Mouse (Mus musculus) kidney, embryonic 16.5 days (tissue): ENCODE data around the gene Gls2. TPM values are rescaled to one million over a fixed set of nuclear protein-coding genes. Genes with fewer than 3 reads are reported as not detected.
"Not testable (repeated sequence)": the region's sequence is repeated elsewhere in the genome, so short reads cannot be mapped to it uniquely, and the experiment has no call there.

Experiments
- ATAC-seq: fragments of 200-750 bp; cut with Nextera tagmentation; 2 replicates; pipeline ENCODE4 v1.8.0; 2017; ENCODE audit warnings: moderate TSS enrichment; ENCODE audit not compliant: low FRiP score, low TSS enrichment
- H3K27ac ChIP-seq: fragments of 300-500 bp; sonication (generic); 2 replicates; pipeline ENCODE4 v1.5.1; 2014; ENCODE audit warnings: low read length
- H3K27me3 ChIP-seq: fragments of 300-500 bp; sonication (generic); 2 replicates; pipeline ENCODE4 v1.6.1; 2014; ENCODE audit warnings: low read length, control low read depth, mixed read lengths; ENCODE audit not compliant: insufficient read depth
- H3K36me3 ChIP-seq: fragments of 300-500 bp; sonication (generic); 2 replicates; pipeline ENCODE4 v1.6.1; 2014; ENCODE audit warnings: low read length, control low read depth, mixed read lengths; ENCODE audit not compliant: insufficient read depth
- H3K4me1 ChIP-seq: fragments of 300-500 bp; sonication (generic); 2 replicates; pipeline ENCODE4 v1.6.1; 2014; ENCODE audit warnings: low read length, control low read depth, mixed read lengths; ENCODE audit not compliant: insufficient read depth
- H3K4me2 ChIP-seq: fragments of 300-500 bp; sonication (generic); replicated peaks from 2 replicates; pipeline ENCODE4 v1.6.1; 2014; ENCODE audit warnings: low read depth, low read length
- H3K4me3 ChIP-seq: fragments of 300-500 bp; sonication (generic); 2 replicates; pipeline ENCODE4 v1.5.1; 2014; ENCODE audit warnings: mild to moderate bottlenecking, low read length
- H3K9ac ChIP-seq: fragments of 300-500 bp; sonication (generic); replicated peaks from 2 replicates; pipeline ENCODE4 v1.6.1; 2014; ENCODE audit warnings: low read length
- H3K9me3 ChIP-seq: fragments of 300-500 bp; sonication (generic); 2 replicates; pipeline ENCODE4 v1.6.1; 2016; ENCODE audit warnings: low read length, control low read depth
- WGBS: fragments of 180-500 bp; shearing (Covaris S2); extraction: QIAGEN DNeasy Blood & Tissue Kit; methylation state at CpG from one replicate; pipeline ENCODE4 v1.1.7; 2014; 5-methylcytosine and 5-hydroxymethylcytosine counted together
- polyA plus RNA-seq: library from polyadenylated mRNA; unstranded; fragments of >200 nt; fragmentation: Nextera tagmentation; extraction: Ambion mirVana; gene quantifications from 2 replicates; pipeline ENCODE4 v1.2.1, GENCODE M21; 2015

The Gls2 gene
- polyA plus RNA-seq, 1 experiment from 2014 or later, result 1.1 TPM

GRCm38 (mm10) chr10:128192030-128192766, 2.1 kb upstream of the Gls2 start:
- not testable (repeated sequence) for H3K4me3 ChIP-seq, H3K4me1 ChIP-seq, H3K9me3 ChIP-seq, H3K36me3 ChIP-seq, H3K27ac ChIP-seq, H3K9ac ChIP-seq, ATAC-seq, H3K4me2 ChIP-seq
- peaks cover 17% of the 10 kb centered on the region for H3K27me3 ChIP-seq
- 88% methylated on average over 3 of the region's 3 CpGs for WGBS

GRCm38 (mm10) chr10:128193113-128193512, 1.1 kb upstream of the Gls2 start:
- ATAC-seq, result no peak
- Histone ChIP-seq H3K9me3 (no peaks in the 10 kb centered on the region), H3K4me1 (0 out of 2 replicates have a peak, but pooled peaks cover 4% of the 10 kb centered on the region), H3K36me3 (no peaks in the 10 kb centered on the region), H3K4me3 (no peak overlapping the region), H3K9ac (no peak overlapping the region), H3K27ac (no peak overlapping the region), H3K4me2 (no peak overlapping the region), H3K27me3 (peaks cover 17% of the 10 kb centered on the region)
- 90% methylated on average over 6 of the region's 6 CpGs for WGBS

DNA sequence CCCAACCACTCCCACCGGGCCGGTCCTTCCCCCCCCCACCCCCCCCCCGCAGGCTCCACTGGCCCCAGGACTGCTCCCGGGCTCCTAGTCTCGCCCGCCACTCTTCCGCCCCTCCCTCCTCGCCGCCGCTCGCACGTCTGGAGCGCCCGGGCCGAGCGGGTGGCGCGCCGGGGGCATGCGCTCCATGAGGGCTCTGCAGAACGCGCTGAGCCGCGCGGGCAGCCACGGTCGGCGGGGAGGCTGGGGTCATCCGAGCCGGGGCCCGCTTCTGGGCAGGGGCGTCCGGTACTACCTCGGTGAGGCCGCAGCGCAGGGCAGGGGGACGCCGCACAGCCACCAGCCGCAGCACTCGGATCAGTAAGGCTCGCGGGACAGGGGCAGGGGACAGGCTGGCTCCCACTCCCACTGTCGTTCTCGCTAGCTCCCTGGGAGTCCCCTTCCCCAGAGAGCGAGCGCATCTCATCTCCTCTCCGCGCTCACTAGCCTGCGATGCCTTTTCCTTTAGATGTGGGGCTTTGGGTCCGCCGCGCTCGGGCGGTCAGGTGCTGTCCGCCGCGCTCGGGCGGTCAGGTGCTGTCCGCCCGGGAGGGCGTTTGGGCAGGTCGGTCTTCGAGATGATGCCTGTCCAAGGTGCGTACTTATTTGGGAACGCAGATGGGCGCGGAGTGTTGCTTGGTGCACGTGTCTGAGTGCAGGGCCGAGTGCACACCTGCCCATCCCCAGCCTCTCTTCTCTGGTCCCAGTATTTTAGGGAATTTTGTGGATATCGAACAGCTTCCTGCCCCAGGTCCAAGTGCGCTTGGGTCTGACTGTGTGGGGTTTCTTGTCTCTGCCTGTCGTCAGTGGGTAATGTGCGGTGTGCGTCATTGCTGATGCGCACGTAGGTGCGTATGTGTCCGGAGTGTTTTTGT, 549 bp downstream of the Gls2 start:
- Histone ChIP-seq H3K4me2 (peak overlapping the region; percentile 98), H3K36me3 (no peaks in the 10 kb centered on the region), H3K9me3 (no peaks in the 10 kb centered on the region), H3K4me3 (peak overlapping the region; percentile 70), H3K9ac (peak overlapping the region; percentile 75), H3K4me1 (0 out of 2 replicates have a peak, but pooled peaks cover 4% of the 10 kb centered on the region), H3K27ac (no peak overlapping the region), H3K27me3 (peaks cover 17% of the 10 kb centered on the region)
- peak; percentile 90 for ATAC-seq
- WGBS, result 1% methylated on average over 58 of the region's 79 CpGs

GRCm38 (mm10) chr10:128201856-128202255, 7.6 kb downstream of the Gls2 start:
- H3K27me3 ChIP-seq, result no peaks in the 10 kb centered on the region
- H3K4me3 ChIP-seq, result no peak overlapping the region
- no peak overlapping the region for H3K27ac ChIP-seq
- no peak overlapping the region for H3K9ac ChIP-seq
- no peaks in the 10 kb centered on the region for H3K4me1 ChIP-seq
- 0 out of 2 replicates have a peak, but pooled peaks cover 6% of the 10 kb centered on the region for H3K36me3 ChIP-seq
- no peak overlapping the region for H3K4me2 ChIP-seq
- no peak for ATAC-seq
- no peaks in the 10 kb centered on the region for H3K9me3 ChIP-seq
- 55% methylated on average over 6 of the region's 6 CpGs for WGBS

- Histone ChIP-seq H3K9ac (no peak overlapping the region), H3K9me3 (no peaks in the 10 kb centered on the region), H3K4me2 (no peak overlapping the region), H3K27ac (no peak overlapping the region), H3K4me1 (no peaks in the 10 kb centered on the region), H3K4me3 (no peak overlapping the region), H3K27me3 (no peaks in the 10 kb centered on the region), H3K36me3 (peaks cover 6% of the 10 kb centered on the region; the same call in 1 of the 2 replicates)
- no peak for ATAC-seq
- 87% methylated on average over 15 of the region's 15 CpGs for WGBS
These were observed 10.7 kb downstream of the Gls2 start for GRCm38 (mm10) chr10:128204941-128205340.

- no peak for ATAC-seq
- Histone ChIP-seq H3K4me1 (peaks cover 21% of the 10 kb centered on the region), H3K4me2 (no peak overlapping the region), H3K36me3 (peaks cover 6% of the 10 kb centered on the region; the same call in 1 of the 2 replicates), H3K27ac (no peak overlapping the region), H3K9me3 (no peaks in the 10 kb centered on the region), H3K4me3 (no peak overlapping the region), H3K27me3 (peaks cover 1% of the 10 kb centered on the region; the same call in 1 of the 2 replicates), H3K9ac (no peak overlapping the region)
- WGBS, result 95% methylated on average over 10 of the region's 10 CpGs
These were observed 14.1 kb downstream of the Gls2 start for GRCm38 (mm10) chr10:128208326-128208725.

- no peak for ATAC-seq
- Histone ChIP-seq H3K4me1 (peaks cover 21% of the 10 kb centered on the region), H3K4me2 (no peak overlapping the region), H3K9me3 (no peaks in the 10 kb centered on the region), H3K36me3 (peaks cover 6% of the 10 kb centered on the region; the same call in 1 of the 2 replicates), H3K27me3 (peaks cover 5% of the 10 kb centered on the region; the same call in 1 of the 2 replicates), H3K27ac (no peak overlapping the region), H3K9ac (no peak overlapping the region), H3K4me3 (no peak overlapping the region)
- WGBS, result 93% methylated on average over 11 of the region's 11 CpGs
These were observed 15.2 kb downstream of the Gls2 start for GRCm38 (mm10) chr10:128209311-128210009.

DNA sequence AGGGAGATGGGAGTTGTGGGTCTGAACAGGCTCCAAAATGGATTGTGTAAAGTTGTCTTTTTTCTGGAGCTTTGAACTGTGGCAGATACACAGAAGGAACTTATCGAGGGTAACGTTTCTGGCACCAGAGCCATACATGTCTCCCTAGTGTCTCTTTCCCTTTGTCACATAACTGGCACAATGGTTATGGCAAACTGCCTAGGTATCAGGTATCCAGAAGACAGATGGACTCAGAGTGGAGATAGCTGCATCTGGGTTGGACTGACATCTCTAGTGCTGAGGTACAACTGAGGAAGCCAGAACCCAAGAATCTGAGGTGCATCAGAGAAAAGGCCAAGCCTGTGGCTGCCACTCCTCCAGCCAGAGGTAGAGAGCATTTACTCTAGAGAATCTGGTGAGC, 15.9 kb downstream of the Gls2 start:
- Histone ChIP-seq H3K27ac (no peak overlapping the region), H3K27me3 (peaks cover 5% of the 10 kb centered on the region; the same call in 1 of the 2 replicates), H3K4me3 (no peak overlapping the region), H3K36me3 (peaks cover 6% of the 10 kb centered on the region; the same call in 1 of the 2 replicates), H3K4me1 (peaks cover 21% of the 10 kb centered on the region), H3K9me3 (no peaks in the 10 kb centered on the region), H3K4me2 (no peak overlapping the region), H3K9ac (no peak overlapping the region)
- ATAC-seq, result no peak
- WGBS, result 82% methylated on average over 2 of the region's 2 CpGs

DNA sequence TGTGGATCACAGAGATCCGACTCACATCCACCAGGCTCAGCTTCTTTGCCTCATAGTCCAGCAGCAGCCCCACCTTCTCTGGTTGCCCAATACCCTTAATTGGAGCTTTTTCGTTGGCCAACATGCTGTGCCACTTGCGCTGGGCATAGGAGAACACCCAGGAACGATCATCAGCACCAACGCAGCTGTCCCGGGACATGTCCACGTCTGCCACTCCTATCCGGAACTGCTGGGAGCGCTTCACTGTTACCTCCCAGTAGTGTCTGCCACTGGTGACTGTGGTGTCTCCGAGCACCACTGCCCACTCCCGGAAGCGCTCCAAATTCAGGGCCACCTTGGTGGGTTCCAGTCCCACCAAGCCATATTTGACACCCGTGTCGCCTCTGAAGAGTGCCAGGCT, 16.7 kb downstream of the Gls2 start:
- H3K27ac ChIP-seq, result 0 out of 2 replicates have a peak overlapping the region, but pooled peaks have one; percentile 23
- H3K9me3 ChIP-seq, result no peaks in the 10 kb centered on the region

More for the DNA sequence above, 16.7 kb downstream of the Gls2 start:
- Histone ChIP-seq H3K36me3 (peaks cover 6% of the 10 kb centered on the region; the same call in 1 of the 2 replicates), H3K4me2 (peak overlapping the region; percentile 97), H3K4me1 (peaks cover 21% of the 10 kb centered on the region), H3K9ac (peak overlapping the region; percentile 82), H3K4me3 (peak overlapping the region; percentile 76), H3K27me3 (peaks cover 5% of the 10 kb centered on the region; the same call in 1 of the 2 replicates)
- ATAC-seq, result peak; percentile 37; the same call in 1 of the 2 replicates
- 20% methylated on average over 14 of the region's 14 CpGs for WGBS
